ENCODE assay signal across 10 mouse cellular contexts in genomic region chr2:6875071-6875611, GRCm38 (mm10).
DNase-seq lines count a peak whose midpoint lies in the region; ATAC-seq and TF ChIP-seq lines count a peak whose summit lies in the region.
"Had no signal": no experiment of that assay in that cellular context is flagged by ENCODE, and none has a peak within 500 bp of the region (broad histone marks: within the 10 kb centered on the region; RNA-seq: fewer than 3 reads in every experiment).

No protein-coding gene starts in this region.

- TF ChIP-seq POLR2A in cortical plate, adult 2 months (IDR thresholded peaks at IDR 0.05; ENCODE audit: extremely low read depth, insufficient read depth, low read length): no peak
- TF ChIP-seq POLR2A in myocyte (IDR thresholded peaks at IDR 0.05; ENCODE audit: insufficient read length, low read depth): peak; percentile 46

- 0 out of 2 replicates have a peak, but pooled peaks cover 3% of the 10 kb centered on the region for H3K27me3 ChIP-seq in limb, embryonic 11.5 days (ENCODE audit: control insufficient read depth, insufficient read depth, low read length)
- peaks cover 43% of the 10 kb centered on the region for H3K27me3 ChIP-seq in limb, embryonic 10.5 days (ENCODE audit: low read depth, poor library complexity, severe bottlenecking)
- 0 out of 2 replicates have a peak, but pooled peaks cover 4% of the 10 kb centered on the region for H3K27me3 ChIP-seq in hindbrain, embryonic 10.5 days (ENCODE audit: insufficient read depth, poor library complexity, severe bottlenecking)
- H3K27me3 ChIP-seq in myocyte (ENCODE audit: control insufficient read depth, insufficient read depth, insufficient read length): no peaks in the 10 kb centered on the region
- H3K27me3 ChIP-seq in intestine, embryonic 15.5 days (replicated peaks): no peaks in the 10 kb centered on the region
- H3K27me3 ChIP-seq: heart, embryonic 12.5 days had no signal

- peaks cover 35% of the 10 kb centered on the region for H3K79me2 ChIP-seq in myocyte (ENCODE audit: control insufficient read depth, insufficient read depth)

- ATAC-seq in limb, embryonic 11.5 days (ENCODE audit: insufficient number of reproducible peaks, low FRiP score, low TSS enrichment, low read depth): no peak
- no peak for ATAC-seq in intestine, embryonic 15.5 days

- peak overlapping the region; percentile 13; the same call in 1 of the 2 replicates for H3K4me2 ChIP-seq in limb, embryonic 11.5 days (ENCODE audit: low read depth, severe bottlenecking)
- H3K4me2 ChIP-seq in myocyte (ENCODE audit: low read depth): peak overlapping the region; percentile 91
- H3K4me2 ChIP-seq in intestine, embryonic 15.5 days (replicated peaks): no peak overlapping the region
- H3K4me2 ChIP-seq: heart, embryonic 12.5 days had no signal

- H3ac ChIP-seq in myocyte (ENCODE audit: control insufficient read depth, insufficient read length): no peak overlapping the region

- no peaks in the 10 kb centered on the region for H3K9me3 ChIP-seq in limb, embryonic 11.5 days (ENCODE audit: control insufficient read depth, low read length)
- H3K9me3 ChIP-seq in limb, embryonic 10.5 days (replicated peaks): no peaks in the 10 kb centered on the region
- H3K9me3 ChIP-seq in hindbrain, embryonic 10.5 days: 0 out of 2 replicates have a peak, but pooled peaks cover 3% of the 10 kb centered on the region
- H3K9me3 ChIP-seq in intestine, embryonic 15.5 days: no peaks in the 10 kb centered on the region
- H3K9me3 ChIP-seq: heart, embryonic 12.5 days had no signal

- no peak overlapping the region for H3K9ac ChIP-seq in limb, embryonic 11.5 days (ENCODE audit: low read length)
- H3K9ac ChIP-seq in intestine, embryonic 15.5 days: no peak overlapping the region
- H3K9ac ChIP-seq: heart, embryonic 12.5 days had no signal

- no peak overlapping the region for H3K4me3 ChIP-seq in limb, embryonic 11.5 days (ENCODE audit: low read depth, low read length)
- H3K4me3 ChIP-seq in limb, embryonic 10.5 days: no peak overlapping the region
- H3K4me3 ChIP-seq in cortical plate, adult 2 months (ENCODE audit: insufficient read depth, low read length): no peak overlapping the region
- peak overlapping the region; percentile 32 for H3K4me3 ChIP-seq in hindbrain, embryonic 10.5 days
- peak overlapping the region; percentile 65 for H3K4me3 ChIP-seq in myocyte
- no peak overlapping the region for H3K4me3 ChIP-seq in intestine, embryonic 15.5 days (replicated peaks)
- H3K4me3 ChIP-seq: heart, embryonic 12.5 days had no signal

- peaks cover 5% of the 10 kb centered on the region for H3K4me1 ChIP-seq in limb, embryonic 11.5 days (ENCODE audit: control insufficient read depth, insufficient read depth, low read length)
- H3K4me1 ChIP-seq in limb, embryonic 10.5 days: peaks cover 20% of the 10 kb centered on the region
- peaks cover 4% of the 10 kb centered on the region; the same call in 1 of the 2 replicates for H3K4me1 ChIP-seq in cortical plate, adult 2 months (ENCODE audit: control insufficient read depth, insufficient read depth, low read length)
- peaks cover 60% of the 10 kb centered on the region for H3K4me1 ChIP-seq in hindbrain, embryonic 10.5 days (replicated peaks)
- H3K4me1 ChIP-seq in intestine, embryonic 15.5 days (replicated peaks): 0 out of 2 replicates have a peak, but pooled peaks cover under 1% of the 10 kb centered on the region

- no peak for TF ChIP-seq CTCF in cortical plate, adult 2 months (IDR thresholded peaks at IDR 0.05; ENCODE audit: extremely low read depth, insufficient read depth, low read length)

- WGBS in limb, embryonic 11.5 days: 34% methylated on average over 11 of the region's 11 CpGs
- whole genome bisulfite sequencing in limb, embryonic 10.5 days: 39% methylated on average over 11 of the region's 11 CpGs
- 13% methylated on average over 11 of the region's 11 CpGs for WGBS in hindbrain, embryonic 10.5 days
- WGBS in intestine, embryonic 15.5 days: 52% methylated on average over 11 of the region's 11 CpGs

- H3K27ac ChIP-seq in limb, embryonic 11.5 days (replicated peaks; ENCODE audit: low read depth, low read length): no peak overlapping the region
- no peak overlapping the region for H3K27ac ChIP-seq in limb, embryonic 10.5 days
- H3K27ac ChIP-seq in cortical plate, adult 2 months (ENCODE audit: insufficient read depth, low read length): peak overlapping the region; percentile 33; the same call in 1 of the 2 replicates
- peak overlapping the region; percentile 80 for H3K27ac ChIP-seq in hindbrain, embryonic 10.5 days
- no peak overlapping the region for H3K27ac ChIP-seq in intestine, embryonic 15.5 days

- no peak for DNase-seq in limb, embryonic 11.5 days (ENCODE audit: low spot score)
- no peak for DNase-seq in limb, embryonic 10.5 days (ENCODE audit: low spot score)
- peak; percentile 15 for DNase-seq in hindbrain, embryonic 10.5 days (ENCODE audit: low spot score)
- no peak for DNase-seq in MN1 (ENCODE audit: low spot score)
- DNase-seq in thymus, postnatal 25 days: no peak

- no peaks in the 10 kb centered on the region for H3K36me3 ChIP-seq in limb, embryonic 11.5 days (ENCODE audit: control insufficient read depth, insufficient read depth, low read length)
- H3K36me3 ChIP-seq in limb, embryonic 10.5 days: no peaks in the 10 kb centered on the region
- 0 out of 2 replicates have a peak, but pooled peaks cover 3% of the 10 kb centered on the region for H3K36me3 ChIP-seq in hindbrain, embryonic 10.5 days
- no peaks in the 10 kb centered on the region for H3K36me3 ChIP-seq in myocyte (ENCODE audit: control insufficient read depth, insufficient read depth)
- no peaks in the 10 kb centered on the region for H3K36me3 ChIP-seq in intestine, embryonic 15.5 days
- H3K36me3 ChIP-seq: G1E; heart, embryonic 12.5 days had no signal

TF ChIP-seq in myocyte, 11 proteins besides CTCF, POLR2A, EP300 and RAD21:
- peak; percentile 22 for TF ChIP-seq USF1 (IDR thresholded peaks at IDR 0.05; ENCODE audit: low read depth)
- TF ChIP-seq MAX (IDR thresholded peaks at IDR 0.05; ENCODE audit: low read depth): no peak

Comparison
In these comparisons a context has a peak if more than half of its experiments do, and no peak if none do; other contexts are left out.
1. H3K27ac ChIP-seq: peak in cortical plate, adult 2 months (single experiment) and hindbrain, embryonic 10.5 days (single experiment); none in limb, embryonic 11.5 days (single experiment), limb, embryonic 10.5 days (single experiment) and intestine, embryonic 15.5 days (single experiment).
2. H3K4me3 ChIP-seq: peak in hindbrain, embryonic 10.5 days (single experiment) and myocyte (single experiment); none in limb, embryonic 11.5 days (single experiment), limb, embryonic 10.5 days (single experiment), cortical plate, adult 2 months (single experiment) and intestine, embryonic 15.5 days (single experiment).